Mouse (Mus musculus): ENCODE data around the gene Irf6. TPM values are rescaled to one million over a fixed set of nuclear protein-coding genes. Genes with fewer than 3 reads are reported as not detected.

The Irf6 gene
- polyA plus RNA-seq, 1 experiment from 2014 or later = 3.2 TPM

DNA sequence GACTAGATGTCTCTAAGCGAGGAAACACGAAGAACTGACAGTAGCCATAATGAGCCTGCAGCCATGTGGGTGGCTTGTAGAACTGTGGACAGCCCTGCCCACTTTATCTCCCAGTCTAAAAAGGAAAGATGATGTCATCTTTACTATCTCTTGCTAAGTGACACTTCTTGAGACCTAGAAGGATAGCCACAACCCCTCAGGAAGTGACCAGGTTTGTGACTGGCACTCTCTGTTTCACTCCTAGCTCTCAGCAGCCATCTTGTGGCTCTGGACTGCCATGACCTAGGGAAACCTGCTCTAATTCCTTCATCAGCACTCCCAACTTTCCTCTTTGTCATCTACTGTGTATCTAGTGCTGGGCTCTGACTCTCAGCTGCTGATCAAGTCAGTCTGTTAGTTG is 45.4 kb downstream of the Irf6 start:
- ATAC-seq (replicated peaks; ENCODE audit: insufficient number of reproducible peaks, low FRiP score, low TSS enrichment) = no peak; the same call in 1 of the 2 replicates
- Histone ChIP-seq H3K36me3 (ENCODE audit: control insufficient read depth, insufficient read depth, low read length) (no peaks in the 10 kb centered on the region), H3K9ac (ENCODE audit: low read depth, low read length) (no peak overlapping the region), H3K27ac (ENCODE audit: low read depth, low read length) (no peak overlapping the region), H3K4me3 (ENCODE audit: low read depth, low read length) (no peak overlapping the region), H3K4me1 (ENCODE audit: control insufficient read depth, insufficient read depth, low read length) (no peaks in the 10 kb centered on the region), H3K4me2 (no peak overlapping the region), H3K9me3 (replicated peaks; ENCODE audit: control insufficient read depth, low read length) (no peaks in the 10 kb centered on the region), H3K27me3 (ENCODE audit: control insufficient read depth, insufficient read depth, low read length) (no peaks in the 10 kb centered on the region)
- WGBS (ENCODE audit: insufficient replicate concordance) = 83% methylated on average over 2 of the region's 2 CpGs

- Histone ChIP-seq H3K9ac (ENCODE audit: low read depth, low read length) (no peak overlapping the region), H3K4me2 (no peak overlapping the region), H3K9me3 (replicated peaks; ENCODE audit: control insufficient read depth, low read length) (no peaks in the 10 kb centered on the region), H3K27ac (ENCODE audit: low read depth, low read length) (no peak overlapping the region), H3K36me3 (ENCODE audit: control insufficient read depth, insufficient read depth, low read length) (no peaks in the 10 kb centered on the region), H3K4me1 (ENCODE audit: control insufficient read depth, insufficient read depth, low read length) (no peaks in the 10 kb centered on the region), H3K27me3 (ENCODE audit: control insufficient read depth, insufficient read depth, low read length) (no peaks in the 10 kb centered on the region), H3K4me3 (ENCODE audit: low read depth, low read length) (no peak overlapping the region)
- ATAC-seq (replicated peaks; ENCODE audit: insufficient number of reproducible peaks, low FRiP score, low TSS enrichment) = no peak
- 76% methylated on average over 8 of the region's 8 CpGs for WGBS (ENCODE audit: insufficient replicate concordance)
Observed at GRCm38 (mm10) chr1:193200640-193201382, 47.9 kb downstream of the Irf6 start.

DNA sequence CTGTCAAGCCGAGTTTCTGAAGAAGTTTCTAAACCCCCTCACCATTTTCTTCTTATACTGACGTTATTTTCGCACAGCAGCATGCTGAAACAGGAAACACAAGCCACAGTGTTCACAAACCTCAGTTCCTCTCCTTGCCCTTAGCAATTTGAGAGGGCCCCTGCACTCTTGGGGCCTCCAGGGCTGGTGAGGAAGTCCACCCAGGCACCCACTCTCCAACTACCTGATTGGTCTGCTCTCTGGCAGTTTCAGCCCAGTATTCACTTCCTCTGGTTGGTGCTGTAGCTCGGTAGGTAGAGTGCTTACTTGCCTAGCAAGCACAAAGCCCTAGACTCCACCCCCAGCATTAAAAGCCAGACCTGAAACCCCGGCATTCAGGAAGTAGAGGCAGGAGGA is 48.5 kb downstream of the Irf6 start, which contains the start of gene Traf3ip3:
Gene Traf3ip3, minus strand, starts transcription at position 321 of the 396 bp plus-strand sequence.
- ATAC-seq (replicated peaks; ENCODE audit: insufficient number of reproducible peaks, low FRiP score, low TSS enrichment) = no peak
- 57% methylated on average over 5 of the region's 5 CpGs for WGBS (ENCODE audit: insufficient replicate concordance)
- Histone ChIP-seq H3K4me2 (no peak within 1 kb of the TSS), H3K9ac (ENCODE audit: low read depth, low read length) (no peak within 1 kb of the TSS), H3K4me1 (ENCODE audit: control insufficient read depth, insufficient read depth, low read length) (no peaks in the 10 kb centered on the region), H3K9me3 (replicated peaks; ENCODE audit: control insufficient read depth, low read length) (no peaks in the 10 kb centered on the region), H3K4me3 (ENCODE audit: low read depth, low read length) (no peak within 1 kb of the TSS), H3K36me3 (ENCODE audit: control insufficient read depth, insufficient read depth, low read length) (no peaks in the 10 kb centered on the region), H3K27me3 (ENCODE audit: control insufficient read depth, insufficient read depth, low read length) (no peaks in the 10 kb centered on the region), H3K27ac (ENCODE audit: low read depth, low read length) (no peak within 1 kb of the TSS)

- no peak for ATAC-seq (replicated peaks; ENCODE audit: insufficient number of reproducible peaks, low FRiP score, low TSS enrichment)
- no peaks in the 10 kb centered on the region for H3K36me3 ChIP-seq (ENCODE audit: control insufficient read depth, insufficient read depth, low read length)
- no peak overlapping the region for H3K27ac ChIP-seq (ENCODE audit: low read depth, low read length)
- 59% methylated on average over 2 of the region's 2 CpGs for WGBS (ENCODE audit: insufficient replicate concordance)
- no peaks in the 10 kb centered on the region for H3K4me1 ChIP-seq (ENCODE audit: control insufficient read depth, insufficient read depth, low read length)
- no peak overlapping the region for H3K4me2 ChIP-seq
- no peak overlapping the region for H3K9ac ChIP-seq (ENCODE audit: low read depth, low read length)
- no peaks in the 10 kb centered on the region for H3K9me3 ChIP-seq (replicated peaks; ENCODE audit: control insufficient read depth, low read length)
- H3K27me3 ChIP-seq (ENCODE audit: control insufficient read depth, insufficient read depth, low read length) = no peaks in the 10 kb centered on the region
- H3K4me3 ChIP-seq (ENCODE audit: low read depth, low read length) = no peak overlapping the region
Observed at GRCm38 (mm10) chr1:193203821-193204220, 50.9 kb downstream of the Irf6 start.

DNA sequence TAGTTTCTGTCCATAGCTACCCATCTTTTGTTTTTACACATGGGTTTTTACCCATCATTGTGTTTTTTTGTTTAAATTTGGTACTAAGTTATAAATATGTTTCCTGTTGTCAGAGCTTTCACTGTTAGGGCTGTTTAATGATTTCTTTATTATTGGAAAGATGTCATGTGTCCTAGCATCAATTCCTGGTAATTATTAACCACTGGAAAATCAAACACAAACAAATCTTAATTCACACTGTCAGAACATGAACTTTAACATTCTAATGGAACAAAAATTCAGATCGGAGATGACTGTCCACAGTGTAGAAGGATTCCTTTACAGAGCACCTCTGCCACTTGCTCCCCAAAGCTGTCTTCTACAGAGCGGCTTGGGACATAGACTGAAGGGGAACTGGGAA is 52.5 kb downstream of the Irf6 start:
- Histone ChIP-seq H3K9me3 (replicated peaks; ENCODE audit: control insufficient read depth, low read length) (no peaks in the 10 kb centered on the region), H3K4me3 (ENCODE audit: low read depth, low read length) (no peak overlapping the region), H3K4me2 (no peak overlapping the region), H3K4me1 (ENCODE audit: control insufficient read depth, insufficient read depth, low read length) (no peaks in the 10 kb centered on the region), H3K27ac (ENCODE audit: low read depth, low read length) (no peak overlapping the region), H3K9ac (ENCODE audit: low read depth, low read length) (no peak overlapping the region), H3K27me3 (ENCODE audit: control insufficient read depth, insufficient read depth, low read length) (no peaks in the 10 kb centered on the region), H3K36me3 (ENCODE audit: control insufficient read depth, insufficient read depth, low read length) (no peaks in the 10 kb centered on the region)
- 82% methylated on average over 2 of the region's 2 CpGs for WGBS (ENCODE audit: insufficient replicate concordance)
- ATAC-seq (replicated peaks; ENCODE audit: insufficient number of reproducible peaks, low FRiP score, low TSS enrichment) = no peak

DNA sequence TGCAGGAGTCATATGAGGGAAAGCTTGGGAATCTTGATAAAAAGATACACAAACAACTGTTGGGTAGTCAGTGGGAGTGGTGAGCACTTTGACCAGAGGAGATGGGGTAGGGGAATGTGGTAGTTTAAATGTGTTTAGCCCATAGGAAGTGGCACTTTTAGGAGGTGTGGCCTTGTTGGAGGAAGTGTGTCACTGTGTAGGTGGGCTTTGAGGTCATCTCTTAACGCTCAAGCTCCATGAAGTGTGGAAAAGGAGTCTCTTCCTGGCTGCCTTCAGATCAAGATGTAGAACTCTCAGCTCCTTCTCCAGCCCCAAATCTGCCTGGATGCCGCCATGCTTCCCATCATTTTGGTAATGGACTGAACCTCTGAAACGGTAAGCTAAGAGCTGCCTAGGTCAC is 54.6 kb downstream of the Irf6 start, which contains the start of gene Lamb3:
Gene Lamb3, plus strand, starts transcription at position 197 of the 400 bp plus-strand sequence.
- Histone ChIP-seq H3K9me3 (replicated peaks; ENCODE audit: control insufficient read depth, low read length) (no peaks in the 10 kb centered on the region), H3K9ac (ENCODE audit: low read depth, low read length) (no peak within 1 kb of the TSS), H3K27ac (ENCODE audit: low read depth, low read length) (no peak within 1 kb of the TSS), H3K36me3 (ENCODE audit: control insufficient read depth, insufficient read depth, low read length) (no peaks in the 10 kb centered on the region), H3K27me3 (ENCODE audit: control insufficient read depth, insufficient read depth, low read length) (no peaks in the 10 kb centered on the region), H3K4me1 (ENCODE audit: control insufficient read depth, insufficient read depth, low read length) (no peaks in the 10 kb centered on the region), H3K4me3 (ENCODE audit: low read depth, low read length) (no peak within 1 kb of the TSS), H3K4me2 (no peak within 1 kb of the TSS)
- no peak for ATAC-seq (replicated peaks; ENCODE audit: insufficient number of reproducible peaks, low FRiP score, low TSS enrichment)
- 76% methylated on average over 3 of the region's 3 CpGs for WGBS (ENCODE audit: insufficient replicate concordance)

- Histone ChIP-seq H3K27me3 (ENCODE audit: control insufficient read depth, insufficient read depth, low read length) (no peaks in the 10 kb centered on the region), H3K4me1 (ENCODE audit: control insufficient read depth, insufficient read depth, low read length) (no peaks in the 10 kb centered on the region), H3K27ac (ENCODE audit: low read depth, low read length) (no peak overlapping the region), H3K4me3 (ENCODE audit: low read depth, low read length) (no peak overlapping the region), H3K9me3 (replicated peaks; ENCODE audit: control insufficient read depth, low read length) (no peaks in the 10 kb centered on the region), H3K36me3 (ENCODE audit: control insufficient read depth, insufficient read depth, low read length) (no peaks in the 10 kb centered on the region), H3K4me2 (no peak overlapping the region), H3K9ac (ENCODE audit: low read depth, low read length) (no peak overlapping the region)
- WGBS (ENCODE audit: insufficient replicate concordance) = 36% methylated on average over 2 of the region's 2 CpGs
- no peak for ATAC-seq (replicated peaks; ENCODE audit: insufficient number of reproducible peaks, low FRiP score, low TSS enrichment)
Observed at GRCm38 (mm10) chr1:193208178-193208577, 55.3 kb downstream of the Irf6 start.

- WGBS (ENCODE audit: insufficient replicate concordance) = 65% methylated on average over 5 of the region's 5 CpGs
- no peak overlapping the region for H3K27ac ChIP-seq (ENCODE audit: low read depth, low read length)
Observed at GRCm38 (mm10) chr1:193211371-193211770, 58.5 kb downstream of the Irf6 start.

DNA sequence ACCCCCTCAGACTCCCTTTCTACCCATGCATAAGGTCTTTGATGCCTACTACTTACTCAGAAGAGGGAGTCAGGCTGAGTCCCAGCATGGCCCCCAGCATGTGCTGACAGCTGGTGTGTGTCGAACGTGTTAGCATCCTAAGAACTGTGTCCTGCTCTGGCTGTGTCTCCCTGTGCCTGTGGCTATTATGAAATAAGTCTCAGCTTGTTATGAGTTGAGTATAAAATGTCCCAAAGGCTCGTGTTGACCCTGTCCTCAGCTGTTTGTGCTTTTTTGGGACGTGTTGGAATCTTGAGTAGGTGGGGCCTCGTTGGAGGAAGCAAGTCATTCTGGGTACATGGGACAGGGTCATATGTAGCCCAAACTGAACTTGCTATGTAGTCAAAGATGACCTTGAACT is 61.1 kb downstream of the Irf6 start:
- Histone ChIP-seq H3K27ac (ENCODE audit: low read depth, low read length) (no peak overlapping the region), H3K4me3 (ENCODE audit: low read depth, low read length) (no peak overlapping the region), H3K9ac (ENCODE audit: low read depth, low read length) (no peak overlapping the region), H3K36me3 (ENCODE audit: control insufficient read depth, insufficient read depth, low read length) (no peaks in the 10 kb centered on the region), H3K27me3 (ENCODE audit: control insufficient read depth, insufficient read depth, low read length) (no peaks in the 10 kb centered on the region), H3K4me2 (no peak overlapping the region), H3K4me1 (ENCODE audit: control insufficient read depth, insufficient read depth, low read length) (no peaks in the 10 kb centered on the region), H3K9me3 (replicated peaks; ENCODE audit: control insufficient read depth, low read length) (no peaks in the 10 kb centered on the region)
- ATAC-seq (replicated peaks; ENCODE audit: insufficient number of reproducible peaks, low FRiP score, low TSS enrichment) = no peak
- WGBS (ENCODE audit: insufficient replicate concordance) = 60% methylated on average over 5 of the region's 5 CpGs

More at GRCm38 (mm10) chr1:193211371-193211770, 58.5 kb downstream of the Irf6 start:
- no peaks in the 10 kb centered on the region for H3K4me1 ChIP-seq (ENCODE audit: control insufficient read depth, insufficient read depth, low read length)
- H3K27me3 ChIP-seq (ENCODE audit: control insufficient read depth, insufficient read depth, low read length) = no peaks in the 10 kb centered on the region
- H3K9ac ChIP-seq (ENCODE audit: low read depth, low read length) = no peak overlapping the region
- H3K36me3 ChIP-seq (ENCODE audit: control insufficient read depth, insufficient read depth, low read length) = no peaks in the 10 kb centered on the region
- no peak overlapping the region for H3K4me3 ChIP-seq (ENCODE audit: low read depth, low read length)
- no peak for ATAC-seq (replicated peaks; ENCODE audit: insufficient number of reproducible peaks, low FRiP score, low TSS enrichment)
- H3K4me2 ChIP-seq = no peak overlapping the region
- no peaks in the 10 kb centered on the region for H3K9me3 ChIP-seq (replicated peaks; ENCODE audit: control insufficient read depth, low read length)
